Mouse (Mus musculus) thymus, adult 2 months (tissue): Measurements from ENCODE around the gene Tiam2.

Source experiments
- CTCF ChIP-seq: fragments of 200-500 bp; IDR thresholded peaks from 2 replicates; pipeline ENCODE4 v1.5.1; 2012; ENCODE audit warnings: mild to moderate bottlenecking, control low read depth, low read length, moderate library complexity, borderline replicate concordance; ENCODE audit not compliant: control insufficient read depth, poor library complexity, insufficient read depth; ENCODE audit errors: extremely low read depth
- POLR2A ChIP-seq: fragments of 200-500 bp; IDR thresholded peaks from 2 replicates; pipeline ENCODE4 v1.6.1; 2012; ENCODE audit warnings: mild to moderate bottlenecking, low read length, control low read depth, moderate library complexity; ENCODE audit not compliant: control insufficient read depth, poor library complexity, insufficient read depth; ENCODE audit errors: extremely low read depth

GRCm38 (mm10) chr17:3466681-3467080, 140.3 kb downstream of the Tiam2 start:
- TF ChIP-seq CTCF (no peak), POLR2A (no peak)
